Mouse (Mus musculus) MEL (cell line): ENCODE data around the gene Dph5.

ENCODE experiments used
- BHLHE40 ChIP-seq: IDR thresholded peaks from 2 replicates; pipeline ENCODE4 v1.6.1; 2012; ENCODE audit warnings: low read depth, mild to moderate bottlenecking, inconsistent platforms, low read length, improper control_type of control experiment, borderline replicate concordance
- CHD2 ChIP-seq: IDR thresholded peaks from 2 replicates; pipeline ENCODE4 v1.6.1; 2011; ENCODE audit warnings: low read length, improper control_type of control experiment
- CTCF ChIP-seq, 3 experiments: IDR thresholded peaks in 2 of 3; conservative IDR thresholded peaks in 1 of 3; 2 replicates each; pipeline ENCODE4 v1.5.1; 2011 to 2012; ENCODE audit warnings: low read length in 3 of 3, low read depth in 2 of 3, mild to moderate bottlenecking in 2 of 3, improper control_type of control experiment in 1 of 3, inconsistent platforms in 1 of 3, mixed read lengths in 1 of 3, moderate library complexity in 1 of 3; ENCODE audit not compliant: control insufficient read depth in 1 of 3, insufficient read depth in 1 of 3, poor library complexity in 1 of 3, severe bottlenecking in 1 of 3
- EP300 ChIP-seq, 2 experiments: IDR thresholded peaks; 2 replicates each; pipeline ENCODE4 v1.6.1; 2011; ENCODE audit warnings: improper control_type of control experiment in 2 of 2, low read length in 2 of 2, low read depth in 1 of 2, mild to moderate bottlenecking in 1 of 2
- GATA1 ChIP-seq: IDR thresholded peaks from 2 replicates; pipeline ENCODE4 v1.6.1; 2011; ENCODE audit warnings: low read depth, low read length, improper control_type of control experiment
- MAX ChIP-seq: IDR thresholded peaks from 2 replicates; pipeline ENCODE4 v1.6.1; 2011; ENCODE audit warnings: low read length, improper control_type of control experiment
- NELFE ChIP-seq: IDR thresholded peaks from 2 replicates; pipeline ENCODE4 v1.6.1; 2011; ENCODE audit warnings: low read depth, low read length, improper control_type of control experiment
- RCOR1 ChIP-seq: IDR thresholded peaks from 2 replicates; pipeline ENCODE4 v1.6.1; 2012; ENCODE audit warnings: low read depth, mild to moderate bottlenecking, inconsistent platforms, low read length, improper control_type of control experiment
- TCF12 ChIP-seq: IDR thresholded peaks from 2 replicates; pipeline ENCODE4 v1.6.1; 2014; ENCODE audit warnings: low read depth, mild to moderate bottlenecking, inconsistent platforms, low read length, improper control_type of control experiment, moderate library complexity

DNA sequence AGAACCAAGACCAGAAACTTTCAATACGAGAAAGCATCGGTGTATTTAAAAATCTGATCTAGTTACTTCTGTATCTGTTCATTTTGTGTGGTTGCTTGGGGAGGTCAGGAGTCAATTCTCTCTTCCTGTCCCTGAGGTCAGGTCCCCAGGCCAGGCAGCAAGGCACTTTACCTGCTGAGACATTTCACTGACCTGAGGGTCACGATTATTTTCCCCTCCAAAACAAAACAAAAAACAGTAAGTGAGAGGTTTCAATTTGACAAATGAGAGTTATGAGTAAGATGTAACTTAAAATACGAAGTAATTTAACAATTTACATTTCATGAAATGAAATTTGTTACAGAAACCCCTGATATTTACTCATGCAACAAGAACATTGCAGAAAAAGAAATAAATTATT lies 64.7 kb downstream of the Dph5 start:
- TF ChIP-seq MAX (no peak), BHLHE40 (no peak), RCOR1 (no peak), TCF12 (no peak), EP300 (IDR thresholded peaks at IDR 0.05; ENCODE audit: low read depth in 1 of 2, low read length in 2 of 2) (no peak), CHD2 (no peak), NELFE (no peak), CTCF (IDR thresholded peaks at IDR 0.05 in 2 of 3, conservative IDR thresholded peaks at IDR 0.05 in 1 of 3; ENCODE audit: control insufficient read depth in 1 of 3, insufficient read depth in 1 of 3, low read depth in 2 of 3, low read length in 3 of 3, poor library complexity in 1 of 3, severe bottlenecking in 1 of 3) (no peak), GATA1 (no peak)
